Mouse (Mus musculus): ENCODE results near the gene Gm20388. TPM values are rescaled to one million over a fixed set of nuclear protein-coding genes. Genes with fewer than 3 reads are reported as not detected.

The Gm20388 gene
- polyA plus RNA-seq, 1 experiment, result 59.3 TPM

- TF ChIP-seq CTCF (IDR thresholded peaks at IDR 0.05; ENCODE audit: borderline replicate concordance, extremely low read depth, insufficient read depth, insufficient read length), result no peak
- TF ChIP-seq POLR2A (IDR thresholded peaks at IDR 0.05; ENCODE audit: borderline replicate concordance, extremely low read depth, insufficient read depth, insufficient read length, poor library complexity, severe bottlenecking), result no peak
- peak; percentile 86 for DNase-seq (ENCODE audit: low read depth)
Observed at GRCm38 (mm10) chr8:124386225-124386899, 4475.7 kb downstream of the Gm20388 start.

GRCm38 (mm10) chr8:124389495-124389894, 4478.9 kb downstream of the Gm20388 start:
- no peak for DNase-seq (ENCODE audit: low read depth)
- TF ChIP-seq POLR2A (IDR thresholded peaks at IDR 0.05; ENCODE audit: borderline replicate concordance, extremely low read depth, insufficient read depth, insufficient read length, poor library complexity, severe bottlenecking) (no peak), CTCF (IDR thresholded peaks at IDR 0.05; ENCODE audit: borderline replicate concordance, extremely low read depth, insufficient read depth, insufficient read length) (no peak)

GRCm38 (mm10) chr8:124391191-124391590, 4480.6 kb downstream of the Gm20388 start:
- no peak for DNase-seq (ENCODE audit: low read depth)
- TF ChIP-seq POLR2A (IDR thresholded peaks at IDR 0.05; ENCODE audit: borderline replicate concordance, extremely low read depth, insufficient read depth, insufficient read length, poor library complexity, severe bottlenecking) (no peak), CTCF (IDR thresholded peaks at IDR 0.05; ENCODE audit: borderline replicate concordance, extremely low read depth, insufficient read depth, insufficient read length) (no peak)

DNA sequence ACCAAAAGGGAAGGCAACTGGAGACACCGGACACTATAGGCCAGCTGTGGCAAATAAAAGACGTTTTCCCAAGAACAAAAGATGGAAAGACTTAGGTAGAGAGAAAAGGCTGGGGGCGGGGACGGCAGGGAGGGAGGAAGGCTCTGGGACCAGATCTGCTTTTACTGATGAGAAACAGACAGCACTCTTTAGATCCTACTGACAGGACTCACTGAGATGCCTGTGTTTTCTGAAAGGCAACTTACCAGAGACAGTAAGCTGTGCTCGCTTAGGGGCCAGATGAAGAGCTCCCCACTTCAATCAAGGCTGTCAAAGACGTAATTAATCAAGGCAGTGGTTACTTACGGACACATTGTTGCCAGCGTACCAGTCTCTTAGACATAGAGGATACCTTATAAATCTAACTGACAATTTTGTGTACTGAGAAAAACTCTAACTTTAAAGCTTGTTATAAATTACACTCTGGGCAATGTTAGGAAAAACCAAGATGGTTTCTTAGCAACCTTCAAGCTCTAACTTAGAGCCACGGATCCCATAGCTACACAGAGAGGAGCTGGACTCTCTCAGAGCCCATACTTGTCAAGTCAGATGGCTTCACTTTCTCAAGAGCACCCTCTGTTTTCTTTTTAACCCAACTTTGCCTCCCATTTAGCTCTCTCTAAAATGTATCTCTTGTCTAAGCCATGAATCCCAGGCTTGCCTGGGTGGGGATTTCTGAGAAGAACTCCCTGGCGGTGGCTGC, 4481.8 kb downstream of the Gm20388 start:
- TF ChIP-seq CTCF (IDR thresholded peaks at IDR 0.05; ENCODE audit: borderline replicate concordance, extremely low read depth, insufficient read depth, insufficient read length), result no peak
- no peak for TF ChIP-seq POLR2A (IDR thresholded peaks at IDR 0.05; ENCODE audit: borderline replicate concordance, extremely low read depth, insufficient read depth, insufficient read length, poor library complexity, severe bottlenecking)

GRCm38 (mm10) chr8:124393013-124393412, 4482.4 kb downstream of the Gm20388 start:
- DNase-seq (ENCODE audit: low read depth), result no peak

More for the DNA sequence above, 4481.8 kb downstream of the Gm20388 start:
- DNase-seq (ENCODE audit: low read depth), result no peak

GRCm38 (mm10) chr8:124393927-124394326, 4483.3 kb downstream of the Gm20388 start:
- TF ChIP-seq POLR2A (IDR thresholded peaks at IDR 0.05; ENCODE audit: borderline replicate concordance, extremely low read depth, insufficient read depth, insufficient read length, poor library complexity, severe bottlenecking) (no peak), CTCF (IDR thresholded peaks at IDR 0.05; ENCODE audit: borderline replicate concordance, extremely low read depth, insufficient read depth, insufficient read length) (peak; percentile 41; the same call in 1 of the 2 replicates)
- no peak for DNase-seq (ENCODE audit: low read depth)

More at GRCm38 (mm10) chr8:124393013-124393412, 4482.4 kb downstream of the Gm20388 start:
- TF ChIP-seq POLR2A (IDR thresholded peaks at IDR 0.05; ENCODE audit: borderline replicate concordance, extremely low read depth, insufficient read depth, insufficient read length, poor library complexity, severe bottlenecking), result no peak

DNA sequence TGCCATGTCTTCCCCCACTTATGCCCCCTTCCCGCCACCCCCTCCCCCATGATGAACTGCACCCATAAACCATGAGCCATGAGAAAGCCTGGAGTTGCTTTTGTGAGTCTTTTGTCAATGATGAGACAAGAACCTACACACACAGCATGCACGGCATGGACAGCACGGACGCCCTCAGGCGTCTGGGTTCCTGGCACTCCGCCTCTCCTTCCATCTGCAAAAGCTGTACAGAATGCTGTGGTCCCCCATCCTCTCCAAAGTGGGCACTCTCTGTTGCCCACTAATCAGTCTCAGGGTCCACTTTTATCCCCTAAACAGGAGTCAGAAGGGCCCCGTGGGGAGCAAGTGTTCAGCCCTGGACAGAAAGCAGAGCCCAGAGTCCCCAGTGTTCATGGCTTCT, 4484.3 kb downstream of the Gm20388 start:
- DNase-seq (ENCODE audit: low read depth), result no peak
- TF ChIP-seq CTCF (IDR thresholded peaks at IDR 0.05; ENCODE audit: borderline replicate concordance, extremely low read depth, insufficient read depth, insufficient read length), result no peak
- no peak for TF ChIP-seq POLR2A (IDR thresholded peaks at IDR 0.05; ENCODE audit: borderline replicate concordance, extremely low read depth, insufficient read depth, insufficient read length, poor library complexity, severe bottlenecking)

Other genes starting within 250 kb of the Gm20388 start
- gene Wfdc1, start 244.5 kb upstream of the Gm20388 start, polyA plus RNA-seq (2012; rRNA removed), result 3.1 TPM in 2 replicates
- 0.24 and 0.38 TPM in 2 replicates for gene Atp2c2, start 210.8 kb upstream of the Gm20388 start, polyA plus RNA-seq (2012; rRNA removed)
- 13.5 and 16.1 TPM in 2 replicates for gene Tldc1, start 132.4 kb upstream of the Gm20388 start, polyA plus RNA-seq (2012; rRNA removed)
- 273 and 336 TPM in 2 replicates for gene Cotl1, start 70.3 kb upstream of the Gm20388 start, polyA plus RNA-seq (2012; rRNA removed)
- 16.2 and 17.6 TPM in 2 replicates for gene Klhl36, start 48.6 kb upstream of the Gm20388 start, polyA plus RNA-seq (2012; rRNA removed)
- 92.7 and 143 TPM in 2 replicates for gene Usp10, start 481 bp upstream of the Gm20388 start, polyA plus RNA-seq (2012; rRNA removed)
- 1.3 and 2.2 TPM in 2 replicates for gene Crispld2, start 81.6 kb downstream of the Gm20388 start, polyA plus RNA-seq (2012; rRNA removed)
- 35.1 and 36.6 TPM in 2 replicates for gene Zdhhc7, start 190.6 kb downstream of the Gm20388 start, polyA plus RNA-seq (2012; rRNA removed)
- gene 6430548M08Rik, start 203.3 kb downstream of the Gm20388 start, polyA plus RNA-seq (2012; rRNA removed), result 23.5 and 32.6 TPM in 2 replicates

All from brain, embryonic 14.5 days (tissue).